Mouse (Mus musculus): ENCODE measurements around the gene Cep128.

DNA sequence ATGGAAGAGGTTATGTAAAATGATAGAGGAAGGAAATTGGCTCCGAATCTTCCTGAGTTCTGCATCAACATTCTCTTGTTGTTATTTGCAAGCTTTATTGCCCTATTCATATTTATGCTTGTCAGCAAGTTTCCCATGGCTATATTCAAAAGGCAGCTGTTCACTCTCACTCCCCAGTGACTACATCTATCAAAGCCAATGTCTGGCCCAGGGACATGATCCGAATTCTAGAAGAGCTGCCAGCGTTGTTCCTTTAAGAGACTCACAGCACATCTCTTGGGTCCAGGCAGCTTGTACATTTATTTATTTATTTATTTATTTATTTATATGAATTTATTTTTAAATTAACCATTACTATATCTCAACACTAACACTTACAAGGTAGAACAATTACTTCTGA is 235.1 kb downstream of the Cep128 start:
- TF ChIP-seq USF1 (IDR thresholded peaks at IDR 0.05; ENCODE audit: low read depth) (no peak), MAX (IDR thresholded peaks at IDR 0.05) (no peak), CTCF (IDR thresholded peaks at IDR 0.05; ENCODE audit: control insufficient read depth, insufficient read depth, insufficient read length) (no peak), MYOG (IDR thresholded peaks at IDR 0.05; ENCODE audit: control insufficient read depth, extremely low read depth, insufficient read length) (no peak)
